Mouse (Mus musculus) testis, adult 2 months (tissue): ENCODE results near the gene Rnf214.

Source experiments
- CTCF ChIP-seq: fragments of 200-500 bp; IDR thresholded peaks from 2 replicates; pipeline ENCODE4 v1.5.1; 2012; ENCODE audit warnings: low read depth, mild to moderate bottlenecking, inconsistent platforms, low read length, moderate library complexity; ENCODE audit not compliant: control insufficient read depth, insufficient read depth, insufficient replicate concordance
- POLR2A ChIP-seq: fragments of 200-500 bp; IDR thresholded peaks from 2 replicates; pipeline ENCODE4 v1.6.1; 2012; ENCODE audit warnings: low read depth, mild to moderate bottlenecking, inconsistent platforms, low read length, moderate library complexity; ENCODE audit not compliant: control insufficient read depth

GRCm38 (mm10) chr9:45829107-45829506 lies 77.6 kb downstream of the Rnf214 start:
- TF ChIP-seq CTCF: peak; percentile 51; the same call in 1 of the 2 replicates
- no peak for TF ChIP-seq POLR2A
